Mouse (Mus musculus): ENCODE data around the gene Wfdc13.
"Not testable (repeated sequence)": the region's sequence is repeated elsewhere in the genome, so short reads cannot be mapped to it uniquely, and the experiment has no call there.

Gene Wfdc13

GRCm38 (mm10) chr2:164716194-164716786 lies 31.4 kb downstream of the Wfdc13 start:
- not testable (repeated sequence) for DNase-seq

GRCm38 (mm10) chr2:164723276-164723675 lies 38.4 kb downstream of the Wfdc13 start:
- DNase-seq: no peak

GRCm38 (mm10) chr2:164725895-164726619 lies 41.1 kb downstream of the Wfdc13 start:
- peak; percentile 78 for DNase-seq

GRCm38 (mm10) chr2:164731719-164732118 lies 46.8 kb downstream of the Wfdc13 start:
- DNase-seq: no peak

- no peak for DNase-seq
These were observed 48.4 kb downstream of the Wfdc13 start for GRCm38 (mm10) chr2:164733259-164733658.

GRCm38 (mm10) chr2:164734839-164735238 lies 49.9 kb downstream of the Wfdc13 start:
- no peak for DNase-seq

- DNase-seq: no peak
These were observed 50.5 kb downstream of the Wfdc13 start for GRCm38 (mm10) chr2:164735446-164735845.

All from liver (tissue).